Mouse (Mus musculus) heart, postnatal 25 days (tissue): ENCODE measurements around the gene Medag. TPM values are rescaled to one million over a fixed set of nuclear protein-coding genes. Genes with fewer than 3 reads are reported as not detected.
A peak's percentile ranks its signal among the peaks of the same experiment; 100 is the strongest.

Source experiments
- DNase-seq: peaks from one replicate; pipeline ENCODE4 v3.0.0; 2022; ENCODE audit warnings: low spot score
- intact Hi-C: fragments of 180-260 bp; cut with DNase I; formaldehyde crosslinking; loops from one replicate; pipeline ENCODE4 v1.15.1; 2025
- total RNA-seq, 2 experiments: library from RNA; stranded (reverse); gene quantifications; 2 replicates each; pipeline ENCODE4 v1.2.3; 2021

Gene Medag
- total RNA-seq, 2 experiments from 2014 or later, result 16.2 to 16.7 TPM

GRCm38 (mm10) chr5:149380388-149380916 is 31.1 kb upstream of the Medag start:
- no peak for DNase-seq
- intact Hi-C loops, result no loop called here

GRCm38 (mm10) chr5:149381948-149382347 is 29.6 kb upstream of the Medag start:
- intact Hi-C loops, result no loop called here
- peak; percentile 42 for DNase-seq

GRCm38 (mm10) chr5:149382601-149383000 is 28.9 kb upstream of the Medag start:
- DNase-seq, result peak; percentile 34
- intact Hi-C loops, result no loop called here

GRCm38 (mm10) chr5:149385228-149385961 is 26.2 kb upstream of the Medag start:
- intact Hi-C loops, result no loop called here
- no peak for DNase-seq

- intact Hi-C loops, result no loop called here
- DNase-seq, result no peak
Measured at GRCm38 (mm10) chr5:149386294-149386850, 25.2 kb upstream of the Medag start.

GRCm38 (mm10) chr5:149388947-149389346 is 22.6 kb upstream of the Medag start:
- DNase-seq, result no peak
- intact Hi-C loops, result no loop called here

GRCm38 (mm10) chr5:149389548-149390211 is 21.9 kb upstream of the Medag start:
- DNase-seq, result peak; percentile 76
- intact Hi-C loops, result no loop called here

- intact Hi-C loops, result no loop called here
- no peak for DNase-seq
Measured at GRCm38 (mm10) chr5:149391574-149392375, 19.8 kb upstream of the Medag start.

- DNase-seq, result no peak
- intact Hi-C loops, result no loop called here
Measured at GRCm38 (mm10) chr5:149392420-149392988, 19.0 kb upstream of the Medag start.

- intact Hi-C loops, result no loop called here
- no peak for DNase-seq
Measured at GRCm38 (mm10) chr5:149401446-149401975, 10.0 kb upstream of the Medag start.

GRCm38 (mm10) chr5:149402029-149402428 is 9.5 kb upstream of the Medag start:
- DNase-seq, result no peak
- intact Hi-C loops, result no loop called here

- peak; percentile 68 for DNase-seq
- intact Hi-C loops, result no loop called here
Measured at GRCm38 (mm10) chr5:149403386-149403785, 8.2 kb upstream of the Medag start.

GRCm38 (mm10) chr5:149404710-149405109 is 6.8 kb upstream of the Medag start:
- intact Hi-C loops, result no loop called here
- DNase-seq, result no peak

GRCm38 (mm10) chr5:149406791-149407276 is 4.7 kb upstream of the Medag start:
- DNase-seq, result no peak
- intact Hi-C loops, result no loop called here

- no peak for DNase-seq
- intact Hi-C loops, result no loop called here
Measured at GRCm38 (mm10) chr5:149409502-149409901, 2.0 kb upstream of the Medag start.

- intact Hi-C loops, result no loop called here
Measured at GRCm38 (mm10) chr5:149412194-149412575, 636 bp downstream of the Medag start.

GRCm38 (mm10) chr5:149412671-149413070 is 1.1 kb downstream of the Medag start:
- DNase-seq, result no peak
- intact Hi-C loops, result no loop called here

More at GRCm38 (mm10) chr5:149412194-149412575, 636 bp downstream of the Medag start:
- DNase-seq, result no peak

- intact Hi-C loops, result no loop called here
- no peak for DNase-seq
Measured at GRCm38 (mm10) chr5:149414369-149415167, 3.0 kb downstream of the Medag start.

- intact Hi-C loops, result no loop called here
- DNase-seq, result no peak
Measured at GRCm38 (mm10) chr5:149417381-149417780, 5.8 kb downstream of the Medag start.
